ENCODE assay signal across 8 mouse cellular contexts in genomic region chr12:21135651-21136461, GRCm38 (mm10).
DNase-seq lines count a peak whose midpoint lies in the region; ATAC-seq and TF ChIP-seq lines count a peak whose summit lies in the region.

No protein-coding gene starts in this region.

- no peak overlapping the region for H3K9ac ChIP-seq in intestine, embryonic 15.5 days

- H3K4me1 ChIP-seq in cerebellum, adult 2 months (ENCODE audit: control insufficient read depth, insufficient read depth, low read length), result peaks cover 54% of the 10 kb centered on the region
- peaks cover 51% of the 10 kb centered on the region for H3K4me1 ChIP-seq in intestine, embryonic 15.5 days (replicated peaks)

- no peak for DNase-seq in cerebellum, adult 2 months
- no peak for DNase-seq in cerebellum, adult 9-10 months
- DNase-seq in urinary bladder, postnatal 14 days (ENCODE audit: low spot score), result peak; percentile 66
- no peak for DNase-seq in urinary bladder, postnatal 10 days (ENCODE audit: low spot score)
- DNase-seq in lung, postnatal 10 days, result peak; percentile 64
- DNase-seq in T-cell, adult 2 months (ENCODE audit: low spot score), result no peak
- no peak for DNase-seq in adrenal gland, postnatal 25 days

- H3K4me2 ChIP-seq in intestine, embryonic 15.5 days (replicated peaks), result no peak overlapping the region

- no peak for TF ChIP-seq CTCF in cerebellum, adult 2 months (IDR thresholded peaks at IDR 0.05; ENCODE audit: borderline replicate concordance, insufficient read depth, low read depth, low read length)

- no peak for TF ChIP-seq POLR2A in cerebellum, adult 2 months (IDR thresholded peaks at IDR 0.05; ENCODE audit: borderline replicate concordance, insufficient read depth, low read length)

- 66% methylated on average over 8 of the region's 8 CpGs for WGBS in cerebellum, adult 2 months
- 34% methylated on average over 8 of the region's 8 CpGs for WGBS in intestine, embryonic 15.5 days

- H3K27me3 ChIP-seq in cerebellum, adult 2 months (ENCODE audit: control insufficient read depth, insufficient read depth, low read length), result no peaks in the 10 kb centered on the region
- H3K27me3 ChIP-seq in intestine, embryonic 15.5 days (replicated peaks), result no peaks in the 10 kb centered on the region

- H3K9me3 ChIP-seq in intestine, embryonic 15.5 days, result no peaks in the 10 kb centered on the region

- no peak overlapping the region for H3K4me3 ChIP-seq in cerebellum, adult 2 months (replicated peaks; ENCODE audit: insufficient read depth, low read depth, low read length)
- H3K4me3 ChIP-seq in intestine, embryonic 15.5 days (replicated peaks), result no peak overlapping the region

- no peaks in the 10 kb centered on the region for H3K36me3 ChIP-seq in intestine, embryonic 15.5 days

- ATAC-seq in intestine, embryonic 15.5 days, result peak; percentile 91

- H3K27ac ChIP-seq in cerebellum, adult 2 months (ENCODE audit: insufficient read depth, low read length), result peak overlapping the region; percentile 70; the same call in 1 of the 2 replicates
- H3K27ac ChIP-seq in intestine, embryonic 15.5 days, result peak overlapping the region; percentile 77

Comparison
In these comparisons a context has a peak if more than half of its experiments do, and no peak if none do; other contexts are left out.
1. DNase-seq: peak in urinary bladder, postnatal 14 days (single experiment) and lung, postnatal 10 days (single experiment); none in cerebellum, adult 2 months (0 of 2), cerebellum, adult 9-10 months (single experiment), urinary bladder, postnatal 10 days (single experiment), T-cell, adult 2 months (single experiment) and adrenal gland, postnatal 25 days (single experiment).